Mouse (Mus musculus): ENCODE measurements at regions not wholly inside any gene's neighbourhood (a gene's known extent, or its start where the extent isn't known, plus 50 kb on each side); places are given as distances from the start of the nearest gene placed in this dataset.

DNA sequence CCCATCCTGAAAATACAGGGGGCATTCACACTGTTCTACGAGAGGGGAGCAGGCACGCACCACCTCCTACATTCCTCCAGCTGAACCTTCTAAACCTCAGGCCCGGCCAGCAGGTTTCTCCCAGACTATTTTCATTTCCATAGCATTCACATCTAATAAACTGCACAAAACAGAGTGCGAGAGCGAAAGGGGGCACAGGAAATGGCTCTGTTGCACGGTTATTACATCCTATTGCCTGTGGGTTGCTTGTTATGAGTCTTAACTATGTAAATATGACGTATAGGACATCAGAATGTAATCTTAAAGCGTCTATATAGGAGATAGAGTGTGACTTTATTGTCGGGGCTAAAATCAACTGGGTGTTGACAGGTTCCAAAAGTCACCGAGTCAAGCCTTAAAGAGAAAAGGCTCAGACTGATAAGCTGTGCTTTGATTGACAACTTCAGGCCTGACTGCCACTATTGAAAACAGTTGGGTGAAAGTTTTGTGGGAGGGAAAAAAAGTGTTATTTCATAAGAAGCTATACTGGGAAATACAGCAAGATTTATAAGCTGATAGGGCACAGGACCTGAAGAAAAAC lies 121.5 kb upstream of the Cep162 start:
- H3K4me3 ChIP-seq, result no peak overlapping the region
- no peaks in the 10 kb centered on the region for H3K9me3 ChIP-seq (replicated peaks)
- DNase-seq (ENCODE audit: low spot score), result no peak
- H3K4me1 ChIP-seq, result no peaks in the 10 kb centered on the region
- H3K27ac ChIP-seq (replicated peaks), result no peak overlapping the region
- WGBS, result 76% methylated on average over 10 of the region's 10 CpGs
- peaks cover 76% of the 10 kb centered on the region for H3K27me3 ChIP-seq (ENCODE audit: low read depth, poor library complexity, severe bottlenecking)
- H3K36me3 ChIP-seq, result no peaks in the 10 kb centered on the region

- Histone ChIP-seq H3K27me3 (ENCODE audit: low read depth, poor library complexity, severe bottlenecking) (peaks cover 84% of the 10 kb centered on the region), H3K36me3 (no peaks in the 10 kb centered on the region), H3K27ac (replicated peaks) (no peak overlapping the region), H3K4me3 (no peak overlapping the region), H3K9me3 (replicated peaks) (no peaks in the 10 kb centered on the region), H3K4me1 (peaks cover 4% of the 10 kb centered on the region; the same call in 1 of the 2 replicates)
- DNase-seq (ENCODE audit: low spot score), result peak; percentile 28
- WGBS, result 44% methylated on average over 4 of the region's 4 CpGs
These were observed 117.0 kb upstream of the Cep162 start for GRCm38 (mm10) chr9:87372251-87372905.

GRCm38 (mm10) chr9:87369059-87369458 lies 113.7 kb upstream of the Cep162 start:
- Histone ChIP-seq H3K27ac (replicated peaks) (no peak overlapping the region), H3K4me3 (no peak overlapping the region), H3K27me3 (ENCODE audit: low read depth, poor library complexity, severe bottlenecking) (peaks cover 59% of the 10 kb centered on the region), H3K4me1 (peaks cover 4% of the 10 kb centered on the region; the same call in 1 of the 2 replicates), H3K36me3 (no peaks in the 10 kb centered on the region), H3K9me3 (replicated peaks) (no peaks in the 10 kb centered on the region)
- no peak for DNase-seq (ENCODE audit: low spot score)
- 73% methylated on average over 4 of the region's 4 CpGs for WGBS

- H3K4me1 ChIP-seq, result no peaks in the 10 kb centered on the region
- no peak overlapping the region for H3K4me3 ChIP-seq
- DNase-seq (ENCODE audit: low spot score), result no peak
- no peaks in the 10 kb centered on the region for H3K9me3 ChIP-seq (replicated peaks)
- no peaks in the 10 kb centered on the region for H3K27me3 ChIP-seq (ENCODE audit: low read depth, poor library complexity, severe bottlenecking)
- H3K36me3 ChIP-seq, result no peaks in the 10 kb centered on the region
- H3K27ac ChIP-seq (replicated peaks), result no peak overlapping the region
- 87% methylated on average over 1 of the region's 1 CpGs for WGBS
These were observed 91.7 kb upstream of the Cep162 start for GRCm38 (mm10) chr9:87347008-87347407.

DNA sequence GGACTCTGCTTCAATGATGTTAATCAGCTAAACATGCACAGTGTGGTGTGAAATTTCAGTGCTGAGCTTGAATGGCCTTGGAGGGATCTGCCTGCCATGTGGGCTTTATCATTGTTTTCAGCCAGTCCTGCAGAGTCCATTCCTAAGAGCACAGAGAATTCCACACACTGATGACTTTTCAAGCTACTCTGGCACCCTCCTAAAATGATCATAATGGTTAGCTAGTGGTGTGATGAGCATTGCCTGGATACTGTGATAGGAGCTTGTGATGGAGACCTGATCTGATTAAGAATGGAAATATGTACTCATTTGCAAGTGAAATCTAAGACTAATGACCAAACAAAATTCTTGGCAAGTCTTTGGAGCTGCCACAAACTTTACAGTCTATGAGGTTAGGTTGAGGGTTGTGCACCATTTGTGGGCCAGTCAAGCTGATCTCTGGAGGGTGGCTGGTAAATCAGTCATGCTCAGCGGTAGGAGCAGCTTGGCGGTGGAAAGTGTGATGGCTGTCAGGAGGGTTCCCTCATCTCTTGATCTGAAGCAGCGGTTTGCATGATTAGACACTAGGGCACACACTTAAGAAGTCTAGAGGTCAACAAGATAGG lies 91.0 kb upstream of the Cep162 start:
- no peak overlapping the region for H3K4me3 ChIP-seq
- DNase-seq (ENCODE audit: low spot score), result no peak
- no peaks in the 10 kb centered on the region for H3K4me1 ChIP-seq
- no peaks in the 10 kb centered on the region for H3K27me3 ChIP-seq (ENCODE audit: low read depth, poor library complexity, severe bottlenecking)
- 77% methylated on average over 3 of the region's 3 CpGs for WGBS
- H3K36me3 ChIP-seq, result no peaks in the 10 kb centered on the region
- no peak overlapping the region for H3K27ac ChIP-seq (replicated peaks)
- no peaks in the 10 kb centered on the region for H3K9me3 ChIP-seq (replicated peaks)

GRCm38 (mm10) chr9:87341438-87341837 lies 86.1 kb upstream of the Cep162 start:
- H3K27ac ChIP-seq (replicated peaks), result no peak overlapping the region

GRCm38 (mm10) chr9:87326374-87327295 lies 71.3 kb upstream of the Cep162 start:
- H3K27me3 ChIP-seq (ENCODE audit: low read depth, poor library complexity, severe bottlenecking), result no peaks in the 10 kb centered on the region
- H3K4me3 ChIP-seq, result no peak overlapping the region
- 73% methylated on average over 6 of the region's 6 CpGs for WGBS
- H3K9me3 ChIP-seq (replicated peaks), result no peaks in the 10 kb centered on the region
- H3K4me1 ChIP-seq, result no peaks in the 10 kb centered on the region
- H3K27ac ChIP-seq (replicated peaks), result no peak overlapping the region
- no peak for DNase-seq (ENCODE audit: low spot score)
- no peaks in the 10 kb centered on the region for H3K36me3 ChIP-seq

More at GRCm38 (mm10) chr9:87341438-87341837, 86.1 kb upstream of the Cep162 start:
- Histone ChIP-seq H3K4me3 (no peak overlapping the region), H3K27me3 (ENCODE audit: low read depth, poor library complexity, severe bottlenecking) (no peaks in the 10 kb centered on the region), H3K36me3 (no peaks in the 10 kb centered on the region), H3K4me1 (no peaks in the 10 kb centered on the region), H3K9me3 (replicated peaks) (no peaks in the 10 kb centered on the region)
- 81% methylated on average over 5 of the region's 5 CpGs for WGBS
- no peak for DNase-seq (ENCODE audit: low spot score)

DNA sequence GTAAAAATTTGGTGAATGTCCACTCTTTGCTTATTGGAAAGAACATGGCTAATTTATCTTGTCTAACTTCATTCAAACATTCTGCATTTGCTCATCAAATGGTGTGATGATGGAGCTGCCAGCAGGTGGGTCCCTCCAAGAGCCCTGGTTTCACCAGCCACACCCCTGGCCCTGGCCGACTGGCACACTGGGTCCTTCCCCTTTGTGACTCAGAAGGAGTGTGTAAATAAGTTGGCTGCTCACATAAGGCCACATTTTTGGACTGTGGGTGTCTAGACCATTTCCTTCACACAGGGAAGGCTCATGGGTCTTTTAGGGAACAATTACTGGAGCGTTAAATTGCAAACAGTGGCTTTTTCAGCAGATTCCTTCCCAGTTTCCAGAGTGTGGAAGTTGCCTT lies 68.4 kb upstream of the Cep162 start:
- no peak overlapping the region for H3K4me3 ChIP-seq
- no peak for DNase-seq (ENCODE audit: low spot score)
- H3K27ac ChIP-seq (replicated peaks), result no peak overlapping the region
- H3K27me3 ChIP-seq (ENCODE audit: low read depth, poor library complexity, severe bottlenecking), result no peaks in the 10 kb centered on the region
- H3K4me1 ChIP-seq, result no peaks in the 10 kb centered on the region
- no peaks in the 10 kb centered on the region for H3K36me3 ChIP-seq
- 86% methylated on average over 2 of the region's 2 CpGs for WGBS
- no peaks in the 10 kb centered on the region for H3K9me3 ChIP-seq (replicated peaks)

GRCm38 (mm10) chr9:87320758-87321157 lies 65.4 kb upstream of the Cep162 start:
- Histone ChIP-seq H3K4me1 (no peaks in the 10 kb centered on the region), H3K27ac (replicated peaks) (no peak overlapping the region), H3K9me3 (replicated peaks) (no peaks in the 10 kb centered on the region), H3K36me3 (no peaks in the 10 kb centered on the region), H3K27me3 (ENCODE audit: low read depth, poor library complexity, severe bottlenecking) (no peaks in the 10 kb centered on the region), H3K4me3 (no peak overlapping the region)
- 79% methylated on average over 13 of the region's 13 CpGs for WGBS
- DNase-seq (ENCODE audit: low spot score), result no peak

DNA sequence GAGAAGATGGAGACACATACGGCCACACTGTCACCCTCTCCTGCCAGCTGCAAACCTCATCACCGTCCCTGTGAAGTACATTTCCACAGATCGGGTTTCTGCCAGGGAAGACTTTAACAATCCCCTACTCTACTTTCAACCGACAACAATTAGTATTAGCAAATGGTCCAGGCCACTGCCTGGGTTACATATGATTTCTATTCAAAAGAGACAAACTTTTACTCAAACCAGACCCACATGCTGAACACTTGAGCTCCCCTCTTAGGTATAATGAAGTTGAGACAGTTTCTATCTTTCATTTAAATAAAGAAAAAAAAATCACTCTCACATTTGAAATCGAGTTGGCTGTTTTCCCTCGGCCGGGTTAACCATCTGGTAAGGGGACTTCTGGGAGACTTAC lies 63.4 kb upstream of the Cep162 start:
- Histone ChIP-seq H3K27me3 (ENCODE audit: low read depth, poor library complexity, severe bottlenecking) (no peaks in the 10 kb centered on the region), H3K4me1 (no peaks in the 10 kb centered on the region), H3K9me3 (replicated peaks) (no peaks in the 10 kb centered on the region), H3K36me3 (no peaks in the 10 kb centered on the region), H3K4me3 (no peak overlapping the region), H3K27ac (replicated peaks) (no peak overlapping the region)
- 80% methylated on average over 7 of the region's 7 CpGs for WGBS
- DNase-seq (ENCODE audit: low spot score), result no peak

GRCm38 (mm10) chr9:87310150-87310549 lies 54.8 kb upstream of the Cep162 start:
- 84% methylated on average over 6 of the region's 6 CpGs for WGBS
- H3K9me3 ChIP-seq (replicated peaks), result no peaks in the 10 kb centered on the region
- no peaks in the 10 kb centered on the region for H3K27me3 ChIP-seq (ENCODE audit: low read depth, poor library complexity, severe bottlenecking)
- H3K4me1 ChIP-seq, result no peaks in the 10 kb centered on the region
- H3K4me3 ChIP-seq, result no peak overlapping the region
- no peak for DNase-seq (ENCODE audit: low spot score)
- H3K36me3 ChIP-seq, result no peaks in the 10 kb centered on the region
- no peak overlapping the region for H3K27ac ChIP-seq (replicated peaks)

Data from midbrain, embryonic 10.5 days (tissue).